Mouse (Mus musculus) spleen, postnatal 4 days (tissue): Measurements from ENCODE around the gene Trappc11.

Experiments
- DNase-seq, 2 experiments: peaks; one replicate each; pipeline ENCODE4 v3.0.0; 2022; ENCODE audit warnings: low spot score in 2 of 2

Gene Trappc11

DNA sequence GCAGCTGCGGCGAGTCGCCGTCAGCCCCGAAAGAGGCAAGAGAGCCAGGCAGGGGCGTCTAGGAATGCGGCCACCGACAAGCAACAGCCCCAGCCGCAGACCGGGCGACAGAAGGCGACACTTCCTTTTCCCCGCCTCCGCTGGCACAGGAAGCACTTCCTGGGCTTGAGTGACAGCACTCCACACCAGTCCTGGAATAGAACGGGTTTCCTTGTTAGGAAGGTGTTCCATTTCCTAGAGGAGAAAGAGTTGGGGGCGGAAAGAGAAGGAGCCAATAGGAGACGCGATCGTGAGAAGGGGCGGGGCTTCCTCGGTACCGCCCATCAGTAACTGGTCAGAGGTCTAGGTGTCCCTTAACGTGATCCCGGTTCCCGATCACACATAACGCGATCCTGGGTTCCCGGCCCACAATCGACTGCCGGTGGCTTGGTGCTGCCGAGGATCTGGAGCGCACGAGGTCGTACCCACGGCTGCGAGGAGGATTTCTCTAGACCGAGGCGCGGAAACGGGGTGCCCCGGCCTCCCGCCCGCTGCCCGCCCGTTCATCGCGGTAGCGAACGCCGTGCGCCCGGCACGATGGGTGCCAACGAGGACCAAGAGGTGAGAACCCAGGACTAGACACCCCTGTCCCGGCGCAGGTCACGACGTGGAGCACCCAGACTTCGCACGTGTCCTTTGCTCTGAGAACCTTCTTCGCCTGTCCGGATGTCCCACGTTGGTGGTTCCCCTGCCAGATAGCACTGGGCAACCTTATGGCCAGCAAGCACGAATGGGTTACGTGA, at the start of gene Trappc11, which contains the start of gene Rwdd4a:
Trappc11 (minus strand) TSS at position 127 of the 782 bp plus-strand sequence.
Rwdd4a (plus strand) TSS at position 321 of the 782 bp plus-strand sequence.
- DNase-seq, result peak; percentile 93 to 94

DNA sequence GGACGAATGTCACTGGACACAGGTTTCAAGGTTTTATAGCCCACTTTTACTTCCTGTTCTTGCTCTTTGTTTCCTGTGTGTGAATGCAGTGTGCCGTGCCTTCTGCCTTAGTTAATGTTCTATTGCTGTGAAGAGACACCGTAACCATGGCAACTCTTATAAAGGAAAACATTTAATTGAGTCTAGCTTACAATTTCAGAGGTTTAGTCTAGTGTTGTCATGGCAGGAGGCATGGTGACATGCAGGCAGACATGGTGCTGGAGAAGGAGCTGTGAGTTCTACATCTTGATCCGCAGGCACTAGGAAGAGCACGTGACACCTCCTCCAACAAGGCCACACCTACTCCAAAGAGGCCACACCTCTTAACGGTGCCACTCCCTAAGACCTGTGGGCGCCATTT, 48.2 kb upstream of the Trappc11 start:
- DNase-seq, result no peak

DNA sequence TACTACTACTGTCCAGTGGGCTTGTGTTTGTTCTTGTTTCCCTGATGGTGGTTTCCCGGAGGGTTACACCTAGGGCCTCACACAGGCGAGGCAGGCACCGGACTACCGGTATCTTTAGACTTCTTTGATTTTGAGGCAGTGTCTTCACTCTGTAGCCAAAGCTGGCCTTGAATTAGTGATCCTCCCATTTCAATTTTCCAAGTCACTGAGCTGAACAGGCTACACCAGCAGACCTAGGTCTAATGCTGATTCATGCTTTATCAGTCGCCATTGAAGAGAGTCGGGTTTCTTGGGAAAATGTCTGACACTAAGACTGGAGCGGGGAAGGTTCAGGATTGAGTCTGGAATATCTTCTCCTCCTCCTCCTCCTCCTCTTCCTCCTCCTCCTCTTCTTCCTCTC, 40.2 kb upstream of the Trappc11 start:
- no peak for DNase-seq

DNA sequence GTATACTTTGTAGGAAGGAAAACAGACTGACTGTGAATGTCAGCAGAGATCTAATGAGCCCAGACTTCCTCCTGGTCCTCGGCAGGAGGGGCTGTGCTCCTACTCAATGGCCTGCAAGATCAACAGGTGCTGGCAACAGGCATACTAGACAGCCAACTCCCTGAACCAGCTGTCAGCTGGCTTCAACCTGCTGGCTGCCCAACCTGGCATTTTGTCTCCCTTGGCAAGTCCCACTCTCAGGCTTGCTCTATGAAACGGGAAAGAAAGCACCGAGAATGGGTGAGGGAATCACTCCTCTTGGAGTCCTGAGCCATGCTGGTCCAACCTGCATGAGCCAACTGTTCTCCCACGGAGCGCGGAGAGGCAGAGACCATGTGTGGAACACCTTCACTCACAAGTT, 36.9 kb upstream of the Trappc11 start:
- DNase-seq, result no peak

DNA sequence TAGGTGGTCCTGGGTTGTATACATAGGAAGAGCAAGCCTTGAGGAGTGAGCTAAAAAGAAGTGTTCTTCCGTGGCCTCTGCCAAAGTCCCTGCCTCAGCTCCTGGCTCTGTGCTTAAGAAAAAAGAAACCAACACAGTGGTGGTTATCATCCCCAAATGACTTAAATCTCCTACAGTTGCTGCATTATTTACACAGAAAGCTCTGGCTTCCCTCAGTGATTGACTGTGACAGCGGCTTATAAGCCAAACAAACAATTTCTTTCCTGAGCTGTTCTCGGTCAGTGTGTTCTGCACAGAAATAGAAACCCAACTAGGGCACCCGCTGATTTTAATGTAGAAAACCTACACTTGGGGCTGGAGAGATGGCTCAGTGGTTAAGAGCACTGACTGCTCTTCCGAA, 34.8 kb upstream of the Trappc11 start:
- DNase-seq, result no peak

DNA sequence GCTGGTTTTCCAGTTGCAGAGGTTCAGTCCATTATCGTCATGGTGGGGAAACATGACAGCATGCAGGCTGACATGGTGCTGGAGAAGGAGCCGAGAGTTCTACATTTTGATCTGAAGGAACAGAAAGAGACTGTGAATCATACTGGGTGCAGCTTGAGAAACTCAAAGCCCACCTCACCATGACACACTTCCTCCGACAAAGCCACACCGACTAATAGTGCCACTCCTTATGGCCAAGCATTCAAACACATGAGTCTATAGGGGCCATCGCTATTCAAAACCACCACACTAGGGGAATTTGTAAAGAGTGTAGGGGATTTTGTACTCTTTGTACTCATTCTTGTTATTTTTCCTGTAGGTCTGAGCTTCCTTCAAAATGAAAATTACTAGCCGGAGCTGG, 33.3 kb upstream of the Trappc11 start:
- DNase-seq, result no peak

DNA sequence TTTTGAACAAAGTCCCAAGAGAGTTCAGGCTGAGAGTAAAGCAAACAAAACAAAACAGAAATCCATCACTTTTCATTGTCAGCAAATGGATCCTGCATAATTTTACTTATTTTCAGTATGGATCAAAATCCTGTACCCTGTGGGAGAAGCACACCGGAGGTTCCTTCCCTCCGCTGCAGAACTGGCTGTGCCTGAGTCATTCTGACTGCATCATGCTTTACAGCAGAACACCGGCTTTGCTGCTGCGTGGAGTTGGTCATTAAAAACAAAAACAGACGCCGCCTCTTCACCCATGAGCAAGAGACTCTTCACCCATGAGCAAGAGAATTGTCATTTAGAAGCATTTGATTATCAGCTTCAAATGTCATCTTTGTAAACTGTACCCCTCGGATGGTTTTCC, 27.5 kb upstream of the Trappc11 start:
- DNase-seq, result no peak

DNA sequence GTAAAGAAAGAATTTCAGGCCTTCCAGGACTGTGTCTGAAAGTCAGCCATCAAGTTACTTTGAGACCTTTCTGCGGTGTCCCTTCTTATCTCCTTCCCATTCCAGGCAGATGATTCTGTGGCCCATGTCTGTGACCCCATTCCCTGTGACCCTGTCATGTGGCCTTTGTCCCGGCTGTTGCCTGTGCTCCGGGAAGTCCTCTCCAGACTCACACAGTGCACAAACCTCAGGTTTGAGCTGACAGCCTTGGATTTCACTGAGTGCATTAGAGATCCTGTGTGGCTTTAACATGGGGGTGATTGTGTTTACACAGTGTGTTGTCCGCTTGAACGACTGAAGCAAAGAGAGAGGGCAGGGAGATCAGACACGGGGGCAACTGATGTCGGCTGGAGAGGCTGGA, 25.0 kb upstream of the Trappc11 start:
- DNase-seq, result no peak

DNA sequence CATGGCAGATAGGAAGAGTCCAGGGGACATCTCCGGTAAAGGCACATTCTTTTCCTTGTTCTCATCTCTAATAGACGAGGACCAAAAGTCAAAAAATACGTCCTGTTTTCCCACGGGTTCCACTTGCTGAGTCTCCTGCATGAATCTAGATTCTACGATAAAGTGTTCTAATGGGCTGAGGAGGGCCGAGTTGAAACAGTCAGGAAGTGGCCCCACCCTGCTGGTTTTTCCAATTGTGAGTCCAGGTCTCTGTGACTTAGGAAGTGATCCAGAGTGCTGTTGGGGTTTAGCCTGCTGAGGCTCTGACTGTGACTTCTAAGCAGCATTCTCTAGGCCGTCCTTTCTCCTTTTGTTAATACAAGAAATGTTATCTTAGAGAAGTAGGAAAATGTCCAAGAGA, 23.2 kb upstream of the Trappc11 start:
- no peak for DNase-seq

DNA sequence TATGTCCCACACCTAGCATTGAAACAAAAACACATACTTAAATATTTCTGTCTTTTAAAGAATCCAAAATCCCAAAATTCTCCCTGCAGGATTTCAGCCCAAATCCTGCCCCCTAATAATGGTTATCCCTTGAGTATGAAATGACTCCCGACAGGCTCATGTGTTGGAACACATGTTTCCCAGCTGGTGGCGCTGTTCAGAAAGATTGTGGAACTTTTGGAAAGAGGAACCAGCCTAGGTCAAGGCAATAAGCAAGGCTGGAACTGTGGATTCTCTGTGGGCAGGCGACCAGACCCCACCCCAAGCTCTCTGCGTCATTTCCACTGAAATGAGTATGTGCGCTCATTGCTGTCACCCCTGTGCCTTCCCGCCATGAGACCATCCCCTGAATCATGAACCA, 20.3 kb upstream of the Trappc11 start:
- no peak for DNase-seq

DNA sequence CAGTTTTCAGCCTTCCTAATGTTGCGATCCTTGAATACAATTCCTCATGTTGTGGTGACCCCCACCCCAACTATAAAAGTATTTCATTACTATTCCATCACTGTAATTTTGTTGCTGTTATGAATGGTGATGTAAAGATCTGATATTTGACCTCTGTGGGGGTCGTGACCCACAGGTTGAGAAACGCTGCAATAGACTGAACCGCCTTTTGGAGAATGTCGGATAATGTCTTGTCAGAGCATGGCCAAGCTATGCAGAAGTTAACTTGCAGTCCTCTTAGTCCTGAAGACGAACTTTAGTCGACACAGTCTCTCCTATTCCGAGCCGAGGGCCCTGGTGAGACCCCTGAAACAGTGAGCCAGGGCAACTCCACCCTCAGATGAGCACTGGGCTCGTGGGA, 13.8 kb upstream of the Trappc11 start:
- DNase-seq, result no peak

DNA sequence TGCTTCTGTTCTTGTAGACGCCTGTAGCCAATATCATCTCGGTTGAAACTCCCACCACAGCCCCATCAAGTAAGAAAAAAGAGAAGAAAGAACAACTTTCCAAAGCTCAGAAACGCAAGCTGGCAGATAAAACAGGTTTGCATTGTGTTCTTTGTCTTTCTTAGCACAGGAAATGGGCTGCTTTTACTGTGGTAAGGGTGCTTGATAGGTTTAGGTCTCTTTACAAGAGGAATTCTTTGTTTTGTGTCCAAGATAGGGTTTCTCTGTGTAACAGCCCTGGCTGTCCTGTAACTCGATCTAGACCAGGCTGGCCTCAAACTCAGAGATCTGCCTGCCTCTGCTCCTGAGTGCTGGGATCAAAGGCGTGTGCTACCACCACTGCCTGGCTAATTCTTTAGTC, 10.8 kb upstream of the Trappc11 start:
- no peak for DNase-seq

DNA sequence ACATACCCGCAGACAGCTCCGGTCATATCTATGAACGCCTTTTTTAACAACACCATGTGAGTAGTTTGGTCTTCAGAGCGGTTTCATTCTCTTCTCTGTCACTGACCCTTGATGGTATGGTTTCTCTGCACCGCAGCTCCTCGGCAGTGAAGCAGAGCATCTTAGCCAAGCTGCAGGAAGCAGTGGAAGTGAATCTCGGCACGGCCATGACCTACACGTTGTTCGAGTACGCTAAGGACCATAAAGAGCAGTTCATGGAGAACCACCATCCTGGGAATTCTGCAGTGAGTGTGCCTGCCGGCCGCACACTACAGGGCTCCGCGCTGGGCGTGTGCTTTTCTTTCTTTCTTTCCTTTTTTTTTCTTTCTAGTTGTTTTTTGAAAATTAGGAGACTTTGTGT, 9.5 kb upstream of the Trappc11 start:
- DNase-seq, result no peak

DNA sequence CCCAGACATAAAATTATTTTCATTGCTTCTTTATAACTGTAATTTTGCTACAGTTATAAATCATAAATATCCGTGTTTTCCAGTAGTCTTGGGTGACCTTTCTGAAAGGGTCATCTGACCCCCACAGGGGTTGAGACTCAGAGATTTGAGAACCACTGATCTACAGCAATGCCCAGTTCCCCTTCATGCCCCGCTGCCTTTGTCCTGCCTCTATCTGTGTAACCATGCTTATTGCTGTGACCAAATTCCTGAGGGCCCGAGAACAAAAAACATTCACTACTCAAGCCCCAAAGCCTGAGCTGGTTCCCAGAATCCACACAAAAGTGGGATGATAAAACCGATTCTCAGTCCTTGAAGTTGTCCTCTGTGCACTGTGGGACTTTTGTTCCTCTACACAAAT, 5.1 kb upstream of the Trappc11 start:
- no peak for DNase-seq

DNA sequence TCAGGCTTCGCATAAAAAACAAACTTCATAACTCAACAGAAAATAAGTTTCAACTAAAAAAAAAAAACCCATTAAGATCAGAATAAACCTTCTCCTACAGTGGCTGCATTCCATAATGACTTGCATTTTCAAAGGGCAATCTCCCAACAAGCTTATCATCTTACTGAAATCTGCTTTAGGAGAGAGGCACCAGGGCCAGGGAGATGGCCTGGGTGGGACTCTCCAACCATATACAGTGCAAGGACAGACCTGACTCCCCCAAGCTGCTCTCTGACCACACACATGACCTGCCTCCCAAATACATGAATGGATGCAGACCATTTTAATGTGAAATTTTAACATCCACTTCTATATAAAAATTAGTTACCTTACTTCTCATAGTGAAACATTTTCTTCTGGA, 5.2 kb downstream of the Trappc11 start:
- DNase-seq, result no peak

DNA sequence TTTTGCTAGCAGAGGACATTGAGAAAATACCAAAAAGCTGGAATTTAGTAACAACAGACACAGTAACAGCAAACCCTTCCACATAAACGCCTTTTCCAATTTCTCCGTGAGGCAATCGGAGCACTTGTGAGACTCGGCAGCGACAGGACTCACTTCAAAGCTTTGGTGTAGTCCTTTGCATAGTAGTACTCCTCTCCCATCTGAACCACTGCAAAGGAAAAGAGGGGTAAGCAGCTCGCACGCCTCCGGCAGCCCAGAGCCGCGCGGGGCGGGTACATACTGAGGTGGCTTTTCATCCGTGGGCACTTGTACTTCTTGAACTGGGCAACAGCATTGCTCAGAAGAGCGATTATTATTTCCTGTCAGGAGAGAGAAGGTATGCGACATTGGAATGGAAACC, 19.7 kb downstream of the Trappc11 start:
- DNase-seq, result peak in 1 of 2 experiments; percentile 54

DNA sequence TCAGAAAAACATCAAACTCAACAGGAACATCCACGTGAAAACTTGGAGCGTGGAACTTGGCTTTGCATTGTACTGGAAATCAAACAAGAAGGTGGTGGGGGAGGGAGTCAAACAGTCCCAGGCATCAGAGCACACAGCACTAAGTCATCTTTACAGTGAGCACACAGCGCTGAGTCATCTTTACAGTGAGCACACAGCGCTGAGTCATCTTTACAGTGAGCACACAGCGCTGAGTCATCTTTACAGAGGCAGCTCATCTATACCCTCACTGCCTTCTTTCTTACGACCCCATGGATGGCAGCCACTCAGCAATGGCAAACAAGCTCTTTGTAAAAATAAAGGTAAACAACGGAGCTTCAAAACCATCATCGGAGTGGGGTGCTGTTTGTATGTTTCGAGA, 22.3 kb downstream of the Trappc11 start:
- DNase-seq, result peak in 1 of 2 experiments; percentile 27

DNA sequence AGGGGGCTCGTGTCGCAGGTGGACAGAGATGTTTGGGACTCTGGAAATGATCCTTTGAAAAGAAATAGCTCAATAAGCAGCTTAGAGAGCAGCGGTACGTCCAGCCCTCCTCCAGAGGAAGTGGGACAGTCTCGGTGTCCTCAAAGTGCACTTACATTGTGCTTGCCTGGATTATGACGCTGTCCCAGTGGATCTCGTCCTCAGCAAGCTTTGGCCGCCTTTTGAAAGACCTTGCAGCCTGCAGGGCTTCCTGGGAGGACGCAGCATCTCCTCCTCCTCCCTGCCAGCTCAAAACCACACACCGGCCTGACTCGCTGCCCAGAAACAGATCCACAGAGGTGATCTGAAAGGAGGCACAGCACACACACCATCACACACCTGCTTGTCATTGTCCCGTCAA, 27.8 kb downstream of the Trappc11 start:
- peak in 1 of 2 experiments; percentile 40 for DNase-seq

DNA sequence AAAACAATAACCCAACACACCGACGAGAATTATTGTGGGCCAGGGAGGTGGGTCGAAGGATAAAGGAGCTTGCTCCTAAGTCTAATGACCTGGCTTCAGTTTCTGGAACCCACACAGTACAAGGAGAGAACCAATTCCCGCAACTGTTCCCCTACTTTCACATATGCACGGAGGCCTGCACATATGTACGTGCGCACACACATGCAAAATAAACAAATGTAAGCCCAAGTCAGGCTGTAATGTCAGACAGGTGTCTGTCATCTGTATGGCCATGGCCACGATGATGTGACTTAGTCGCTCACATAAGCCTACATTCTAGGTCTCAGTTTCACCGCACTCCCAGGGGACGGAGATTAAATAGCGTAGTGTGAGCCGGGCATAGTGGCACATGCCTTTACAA, 30.7 kb downstream of the Trappc11 start:
- no peak for DNase-seq

DNA sequence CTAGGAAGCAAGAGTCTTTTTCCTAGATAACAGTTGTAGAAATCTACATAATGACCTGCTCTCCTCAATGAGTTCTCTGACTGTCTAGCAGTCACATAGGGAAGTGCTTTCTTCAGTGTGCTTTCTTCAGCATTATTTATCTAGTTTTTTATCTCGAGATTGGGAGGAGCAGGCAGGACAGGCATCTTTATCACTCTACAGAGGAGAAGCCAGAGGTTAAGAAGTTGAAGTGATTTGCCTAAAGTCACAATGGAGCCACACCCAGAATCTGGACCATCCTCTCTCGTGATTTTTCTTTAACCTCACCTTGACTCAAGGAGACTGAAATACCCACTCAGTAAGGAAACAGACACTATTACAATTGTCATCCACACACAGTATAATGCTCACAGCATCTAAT, 31.3 kb downstream of the Trappc11 start:
- no peak for DNase-seq

DNA sequence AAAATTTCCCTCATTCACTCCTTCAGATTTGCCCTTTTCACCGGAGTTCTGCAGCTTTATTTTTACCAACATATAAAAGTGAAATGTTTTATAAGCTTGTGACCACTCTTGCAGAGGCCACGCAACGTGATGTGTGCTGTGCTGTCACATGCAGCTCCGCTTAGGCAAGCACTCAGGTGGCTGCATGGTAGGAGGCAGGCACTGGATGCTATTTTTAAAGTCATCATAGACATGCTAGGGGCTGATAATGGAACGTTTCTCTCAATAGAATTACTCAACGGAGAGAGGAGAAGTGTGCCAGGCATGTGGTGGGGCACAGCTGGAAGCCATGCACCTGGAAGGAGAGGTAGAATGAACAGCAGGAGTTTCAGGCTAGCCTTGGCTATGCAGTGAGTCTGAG, 37.8 kb downstream of the Trappc11 start:
- no peak for DNase-seq

DNA sequence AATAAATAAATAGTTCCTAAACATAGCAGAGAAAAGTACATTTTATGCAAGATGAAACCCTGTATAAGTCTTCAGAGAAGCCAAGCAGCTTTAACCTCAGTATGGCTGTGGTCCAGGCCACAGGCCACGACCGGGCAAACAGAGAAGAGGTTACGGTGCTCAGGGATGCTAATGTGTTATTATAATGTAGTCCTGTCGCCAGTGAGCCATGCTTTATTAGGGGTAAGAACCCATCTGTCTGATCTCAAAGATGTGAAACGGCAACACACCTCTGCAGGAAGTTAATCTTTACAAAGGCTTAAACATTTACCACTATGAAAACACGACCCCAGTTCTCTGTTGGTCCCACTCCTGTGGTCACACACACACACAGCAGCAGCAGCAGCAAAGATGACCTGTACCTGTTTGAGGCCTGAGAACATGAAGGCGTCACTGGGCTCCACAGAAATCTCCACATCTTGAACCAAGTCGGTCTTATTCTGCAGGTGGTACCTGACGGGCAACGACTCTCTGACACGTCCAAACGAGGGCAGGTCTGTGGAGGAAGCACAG, 38.6 kb downstream of the Trappc11 start:
- no peak for DNase-seq

DNA sequence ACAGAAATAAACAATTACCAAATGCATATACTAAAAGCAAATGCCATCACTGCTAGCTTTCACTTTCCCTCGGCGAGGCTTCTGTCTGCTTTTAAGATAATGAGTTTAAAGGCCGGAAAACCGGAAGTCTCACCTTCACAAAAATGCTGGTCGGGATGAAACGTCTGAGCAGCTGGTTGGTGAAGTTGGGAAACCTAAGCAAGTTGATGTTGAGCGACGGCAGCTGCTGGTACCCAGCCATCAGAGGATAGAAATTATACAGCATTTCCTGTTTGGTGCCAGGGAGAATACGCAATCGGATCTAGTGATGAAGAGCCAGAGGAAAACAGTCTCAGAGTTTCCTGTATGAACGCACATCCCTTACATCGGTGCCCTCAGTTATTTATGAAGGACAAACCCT, 40.2 kb downstream of the Trappc11 start:
- DNase-seq, result no peak

DNA sequence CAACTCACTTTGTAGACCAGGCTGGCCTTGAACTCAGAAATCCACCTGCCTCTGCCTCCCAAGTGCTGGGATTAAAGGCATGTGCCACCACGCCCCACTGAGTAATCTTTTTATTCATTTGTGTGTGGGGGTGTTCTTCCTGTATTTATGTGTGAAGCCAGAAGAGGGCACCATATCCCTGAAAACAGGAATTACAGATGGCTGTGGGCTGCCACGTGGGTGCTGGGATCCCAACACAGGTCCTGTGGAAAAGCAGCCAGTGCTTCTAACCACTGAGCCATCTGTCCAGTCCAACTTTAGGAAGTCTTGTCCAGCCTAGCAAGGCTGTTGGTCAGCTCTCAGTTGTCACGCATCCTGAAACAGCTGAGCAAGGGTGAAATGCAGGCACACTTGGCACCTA, 46.0 kb downstream of the Trappc11 start:
- DNase-seq, result no peak
